Mouse (Mus musculus) liver, adult 2 months (tissue): ENCODE measurements around the gene Bcl11a. TPM values are rescaled to one million over a fixed set of nuclear protein-coding genes. Genes with fewer than 3 reads are reported as not detected.
A peak's percentile ranks its signal among the peaks of the same experiment; 100 is the strongest.

Experiments
- DNase-seq: peaks from one replicate; pipeline ENCODE4 v3.0.0-alpha.2; 2011; ENCODE audit warnings: low read depth, low spot score; ENCODE audit errors: extremely low read depth
- H3K27ac ChIP-seq: fragments of 200-500 bp; replicated peaks from 2 replicates; pipeline ENCODE4 v1.5.1; 2012; ENCODE audit warnings: low read depth, mild to moderate bottlenecking, control low read depth, inconsistent platforms, low read length; ENCODE audit not compliant: insufficient read depth
- H3K27me3 ChIP-seq: fragments of 200-500 bp; 2 replicates; pipeline ENCODE4 v1.6.1; 2012; ENCODE audit warnings: mild to moderate bottlenecking, moderate library complexity, low read length, inconsistent platforms; ENCODE audit not compliant: control insufficient read depth, insufficient read depth
- H3K36me3 ChIP-seq: fragments of 200-500 bp; 2 replicates; pipeline ENCODE4 v1.6.1; 2012; ENCODE audit warnings: low read length, inconsistent platforms; ENCODE audit not compliant: control insufficient read depth, insufficient read depth
- H3K4me1 ChIP-seq: fragments of 200-500 bp; 2 replicates; pipeline ENCODE4 v1.6.1; 2011; ENCODE audit warnings: low read length; ENCODE audit not compliant: control insufficient read depth, insufficient read depth
- H3K4me3 ChIP-seq: fragments of 200-500 bp; 2 replicates; pipeline ENCODE4 v1.5.1; 2011; ENCODE audit warnings: low read depth, mild to moderate bottlenecking, control low read depth, low read length, moderate library complexity; ENCODE audit not compliant: insufficient read depth
- H3K79me2 ChIP-seq: fragments of 200-500 bp; 2 replicates; pipeline ENCODE4 v1.6.1; 2012; ENCODE audit warnings: inconsistent platforms, mild to moderate bottlenecking, low read length, moderate library complexity; ENCODE audit not compliant: control insufficient read depth, insufficient read depth
- H3K9ac ChIP-seq: fragments of 200-500 bp; 2 replicates; pipeline ENCODE4 v1.6.1; 2012; ENCODE audit warnings: low read depth, mild to moderate bottlenecking, control low read depth, inconsistent platforms, low read length
- CTCF ChIP-seq: fragments of 200-500 bp; IDR thresholded peaks from 2 replicates; pipeline ENCODE4 v1.5.1; 2011; ENCODE audit warnings: low read depth, low read length, control low read depth
- POLR2A ChIP-seq: fragments of 200-500 bp; IDR thresholded peaks from 2 replicates; pipeline ENCODE4 v1.6.1; 2011; ENCODE audit warnings: low read length, control low read depth; ENCODE audit not compliant: insufficient read depth; ENCODE audit errors: extremely low read depth
- WGBS: fragments of 180-500 bp; shearing (Covaris S2); methylation state at CpG from one replicate; pipeline ENCODE4 v1.1.7; 2018; 5-methylcytosine and 5-hydroxymethylcytosine counted together
- polyA plus RNA-seq: library from polyadenylated mRNA; depleted of rRNA; stranded (reverse); fragments of >200 nt; gene quantifications from 2 replicates; pipeline ENCODE4 v1.2.3, GENCODE M21; 2012
- total RNA-seq: library from RNA; depleted of rRNA; stranded (reverse); fragments of >200 nt; gene quantifications from 2 replicates; pipeline ENCODE4 v1.2.3, GENCODE M21; 2014

The Bcl11a gene
- total and polyA plus RNA-seq, 2 experiments = 0.09 to 0.13 TPM

DNA sequence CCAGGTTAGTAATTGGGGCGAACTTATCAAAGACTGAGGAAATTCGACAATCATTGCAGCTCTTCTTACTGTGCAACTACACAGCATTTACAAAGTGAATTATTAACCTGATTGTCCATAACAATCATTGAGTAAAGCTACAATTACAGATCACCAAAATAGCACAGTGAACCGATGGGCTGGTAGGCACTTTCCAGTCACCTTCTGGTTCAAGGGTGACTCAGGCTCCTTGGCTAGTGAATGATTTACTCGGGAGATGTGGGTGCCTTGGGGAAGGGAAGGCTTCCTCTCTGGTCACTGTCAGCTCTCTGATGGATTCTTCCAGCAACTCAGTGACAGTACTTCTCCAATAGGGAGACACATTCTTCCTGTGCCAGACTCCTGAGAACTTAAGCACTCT, 68.2 kb downstream of the Bcl11a start:
- Histone ChIP-seq H3K27me3 (no peaks in the 10 kb centered on the region), H3K36me3 (no peaks in the 10 kb centered on the region), H3K4me3 (no peak overlapping the region), H3K9ac (no peak overlapping the region), H3K4me1 (peaks cover 5% of the 10 kb centered on the region), H3K79me2 (no peaks in the 10 kb centered on the region), H3K27ac (no peak overlapping the region)
- no peak for TF ChIP-seq CTCF
- no peak for TF ChIP-seq POLR2A
- 37% methylated on average over 4 of the region's 4 CpGs for whole genome bisulfite sequencing
- DNase-seq = peak; percentile 76

DNA sequence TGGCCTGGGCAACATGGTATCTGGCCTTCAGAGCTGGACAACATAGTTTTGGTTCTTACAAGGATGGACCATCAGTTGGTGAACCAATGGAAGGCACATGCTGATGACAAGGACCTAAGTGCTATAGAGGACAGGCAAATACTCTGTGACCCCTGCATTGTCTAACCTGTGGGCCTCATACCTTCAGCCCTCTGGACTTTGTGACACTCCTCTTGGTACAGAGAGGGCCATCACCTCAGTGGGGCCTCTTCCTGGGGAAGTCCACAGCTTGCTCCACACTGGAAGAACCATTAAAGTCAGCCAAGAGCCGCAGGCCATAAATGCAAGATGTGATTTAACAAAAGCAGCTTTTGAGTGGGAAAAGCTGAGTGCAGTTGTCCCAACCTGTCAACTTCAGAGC, 68.6 kb downstream of the Bcl11a start:
- H3K27ac ChIP-seq = no peak overlapping the region

DNA sequence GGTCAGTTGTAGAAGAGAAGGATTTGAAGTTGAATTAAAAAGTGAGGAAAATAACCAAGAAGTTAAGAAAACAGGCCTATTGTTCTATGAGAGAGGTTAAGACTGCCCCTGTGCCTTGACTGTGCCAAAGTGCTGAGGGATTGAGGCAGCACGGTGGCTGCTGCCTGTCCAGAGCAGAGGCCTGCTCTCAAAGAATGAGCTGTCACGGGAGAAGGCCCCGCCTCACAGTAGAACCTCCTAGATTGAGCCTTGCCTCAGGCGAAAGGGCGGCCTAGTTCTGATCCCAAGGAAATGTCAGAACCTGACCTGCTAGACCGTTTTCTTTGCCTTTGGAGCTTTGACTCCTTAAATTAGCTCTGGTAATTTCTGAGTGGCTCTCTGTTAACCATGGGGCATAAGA, 69.8 kb downstream of the Bcl11a start:
- Histone ChIP-seq H3K4me3 (no peak overlapping the region), H3K36me3 (no peaks in the 10 kb centered on the region), H3K79me2 (no peaks in the 10 kb centered on the region), H3K27ac (no peak overlapping the region), H3K9ac (no peak overlapping the region), H3K27me3 (no peaks in the 10 kb centered on the region), H3K4me1 (peaks cover 5% of the 10 kb centered on the region)
- 94% methylated on average over 6 of the region's 6 CpGs for WGBS
- DNase-seq = no peak
- TF ChIP-seq CTCF = no peak
- TF ChIP-seq POLR2A = no peak

More for the DNA sequence above, 68.6 kb downstream of the Bcl11a start:
- Histone ChIP-seq H3K27me3 (no peaks in the 10 kb centered on the region), H3K4me1 (peaks cover 5% of the 10 kb centered on the region), H3K79me2 (no peaks in the 10 kb centered on the region), H3K36me3 (no peaks in the 10 kb centered on the region), H3K9ac (no peak overlapping the region), H3K4me3 (no peak overlapping the region)
- WGBS = 94% methylated on average over 1 of the region's 1 CpGs
- no peak for DNase-seq
- TF ChIP-seq POLR2A (no peak), CTCF (no peak)

DNA sequence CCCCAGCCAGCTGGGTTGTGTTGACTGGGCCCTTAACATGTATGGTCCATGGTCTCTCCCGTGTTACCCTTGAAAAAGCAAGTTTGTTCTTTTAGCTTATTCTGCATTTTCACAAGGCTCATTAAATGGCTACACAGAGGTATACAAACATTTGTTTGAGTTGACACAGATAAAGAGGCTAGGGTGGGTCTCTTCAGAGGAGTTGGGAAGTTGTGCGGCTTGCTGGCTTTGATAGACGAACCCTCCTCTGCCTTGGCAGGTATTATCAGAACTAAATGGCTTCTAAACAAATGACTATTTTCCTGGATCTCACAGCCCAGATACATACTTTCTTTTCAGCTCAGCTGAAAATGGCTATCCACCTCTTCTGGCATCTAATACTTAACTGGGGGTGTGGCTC, 70.7 kb downstream of the Bcl11a start:
- H3K4me1 ChIP-seq = peaks cover 5% of the 10 kb centered on the region
- no peaks in the 10 kb centered on the region for H3K36me3 ChIP-seq
- no peaks in the 10 kb centered on the region for H3K79me2 ChIP-seq
- 95% methylated on average over 3 of the region's 3 CpGs for WGBS
- H3K4me3 ChIP-seq = no peak overlapping the region
- no peak for DNase-seq
- no peaks in the 10 kb centered on the region for H3K27me3 ChIP-seq
- no peak overlapping the region for H3K27ac ChIP-seq
- TF ChIP-seq CTCF (no peak), POLR2A (no peak)
- no peak overlapping the region for H3K9ac ChIP-seq

DNA sequence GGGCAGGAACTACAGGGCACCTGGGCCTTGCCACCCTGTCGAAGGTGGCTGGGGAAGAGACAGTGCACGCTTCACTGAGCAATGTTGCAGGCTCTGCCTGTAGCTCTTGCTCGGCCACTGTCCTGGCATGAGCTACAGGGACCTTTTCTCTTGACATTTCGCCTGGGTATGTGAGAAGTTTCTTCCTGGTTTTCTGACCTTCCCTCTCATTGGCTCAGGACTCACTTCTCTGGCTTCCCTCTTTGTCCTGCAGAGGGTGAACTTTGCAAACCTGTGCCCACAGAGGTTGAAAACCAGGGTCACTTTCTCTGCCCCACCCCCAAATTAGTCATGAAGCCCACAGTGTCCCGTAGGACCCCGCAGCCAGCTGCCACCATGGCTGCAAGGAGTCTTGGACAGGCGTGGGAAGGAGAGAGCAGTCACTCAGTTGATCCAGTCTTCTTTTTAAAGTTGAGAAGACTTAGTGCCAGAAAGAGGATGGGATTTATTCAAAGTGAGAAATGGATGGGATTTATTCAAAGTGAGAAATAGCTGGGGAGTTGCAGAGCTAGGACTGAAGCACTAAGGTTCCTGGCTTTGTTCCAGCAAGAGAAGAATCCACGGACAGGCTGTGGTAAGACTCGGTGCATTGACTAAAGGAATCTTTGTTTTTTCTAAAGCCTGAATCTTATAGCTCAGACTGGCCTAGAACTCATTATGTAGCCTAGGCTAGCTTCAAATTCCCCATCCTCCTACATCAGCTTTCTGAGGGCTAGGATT, 71.8 kb downstream of the Bcl11a start:
- H3K27ac ChIP-seq = no peak overlapping the region
- no peak for TF ChIP-seq CTCF
- TF ChIP-seq POLR2A = no peak

DNA sequence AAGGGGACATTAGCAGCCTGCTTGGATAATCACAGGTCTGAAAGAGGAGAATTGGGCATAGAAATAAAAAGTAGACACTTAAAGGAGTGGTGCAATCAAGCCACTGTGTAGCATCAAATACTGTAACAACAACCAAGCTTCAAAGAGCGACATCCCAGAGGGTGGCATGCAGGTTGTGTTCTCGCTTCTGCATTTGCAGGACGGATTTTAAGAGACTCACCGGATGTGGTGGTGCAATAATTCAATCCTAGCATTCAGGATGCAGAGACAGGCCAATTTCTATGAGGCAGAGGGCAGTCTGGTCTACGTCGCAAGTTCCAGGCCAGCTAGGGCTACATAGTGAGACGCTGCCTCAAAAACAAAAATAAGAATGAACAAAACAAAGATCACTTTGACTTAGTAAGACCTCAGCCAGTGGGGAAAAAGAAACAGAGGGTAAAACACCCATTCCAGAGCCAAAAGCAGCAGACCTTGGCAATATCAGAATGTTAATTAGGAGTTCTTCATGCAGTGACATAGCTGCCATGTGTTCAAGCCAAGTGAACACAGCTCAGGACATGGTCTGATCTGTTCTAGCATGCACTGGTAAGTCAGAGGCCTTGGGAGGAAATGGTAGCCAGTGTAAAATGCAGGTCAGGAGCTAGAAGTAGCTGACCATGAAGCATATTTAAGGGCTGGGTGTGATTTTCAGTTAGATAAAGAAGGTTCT, 74.4 kb downstream of the Bcl11a start:
- 94% methylated on average over 7 of the region's 7 CpGs for WGBS
- Histone ChIP-seq H3K27me3 (no peaks in the 10 kb centered on the region; the same call in 1 of the 2 replicates), H3K79me2 (no peaks in the 10 kb centered on the region), H3K27ac (no peak overlapping the region), H3K4me3 (no peak overlapping the region), H3K4me1 (no peaks in the 10 kb centered on the region), H3K9ac (no peak overlapping the region), H3K36me3 (no peaks in the 10 kb centered on the region)
- no peak for DNase-seq
- TF ChIP-seq CTCF (no peak), POLR2A (no peak)

More for the DNA sequence above, 71.8 kb downstream of the Bcl11a start:
- H3K4me1 ChIP-seq = peaks cover 5% of the 10 kb centered on the region
- no peaks in the 10 kb centered on the region; the same call in 1 of the 2 replicates for H3K27me3 ChIP-seq
- no peaks in the 10 kb centered on the region for H3K36me3 ChIP-seq
- 76% methylated on average over 9 of the region's 9 CpGs for WGBS
- no peak overlapping the region for H3K9ac ChIP-seq
- H3K4me3 ChIP-seq = no peak overlapping the region
- no peaks in the 10 kb centered on the region for H3K79me2 ChIP-seq
- DNase-seq = no peak
